Mouse (Mus musculus) hindbrain, embryonic 13.5 days (tissue): ENCODE results near the gene Hes6. TPM values are rescaled to one million over a fixed set of nuclear protein-coding genes. Genes with fewer than 3 reads are reported as not detected.

Source experiments
- ATAC-seq: fragments of 200-750 bp; cut with Nextera tagmentation; 2 replicates; pipeline ENCODE4 v1.8.0; 2017; ENCODE audit warnings: moderate TSS enrichment; ENCODE audit not compliant: low FRiP score
- H3K27ac ChIP-seq: fragments of 300-500 bp; sonication (generic); 2 replicates; pipeline ENCODE4 v1.5.1; 2015; ENCODE audit warnings: inconsistent platforms, mild to moderate bottlenecking, moderate library complexity
- H3K27me3 ChIP-seq: fragments of 300-500 bp; sonication (generic); 2 replicates; pipeline ENCODE4 v1.6.1; 2015; ENCODE audit warnings: mild to moderate bottlenecking, inconsistent platforms
- H3K36me3 ChIP-seq: fragments of 300-500 bp; sonication (generic); 2 replicates; pipeline ENCODE4 v1.6.1; 2015; ENCODE audit warnings: mild to moderate bottlenecking, inconsistent platforms
- H3K4me1 ChIP-seq: fragments of 300-500 bp; sonication (generic); replicated peaks from 2 replicates; pipeline ENCODE4 v1.6.1; 2015; ENCODE audit warnings: inconsistent platforms
- H3K4me2 ChIP-seq: fragments of 300-500 bp; sonication (generic); 2 replicates; pipeline ENCODE4 v1.6.1; 2015; ENCODE audit warnings: inconsistent platforms, mild to moderate bottlenecking, moderate library complexity
- H3K4me3 ChIP-seq: fragments of 300-500 bp; sonication (generic); 2 replicates; pipeline ENCODE4 v1.5.1; 2015; ENCODE audit warnings: mild to moderate bottlenecking, inconsistent platforms
- H3K9ac ChIP-seq: fragments of 300-500 bp; sonication (generic); 2 replicates; pipeline ENCODE4 v1.6.1; 2015; ENCODE audit warnings: mild to moderate bottlenecking, inconsistent platforms
- H3K9me3 ChIP-seq: fragments of 300-500 bp; sonication (generic); 2 replicates; pipeline ENCODE4 v1.6.1; 2016; ENCODE audit warnings: inconsistent platforms
- WGBS: fragments of 180-500 bp; shearing (Covaris S2); methylation state at CpG from one replicate; pipeline ENCODE4 v1.1.7; 2015; 5-methylcytosine and 5-hydroxymethylcytosine counted together
- polyA plus RNA-seq: library from polyadenylated mRNA; unstranded; fragments of >200 nt; fragmentation: Nextera tagmentation; extraction: Ambion mirVana; gene quantifications from 2 replicates; pipeline ENCODE4 v1.2.1, GENCODE M21; 2015

Gene Hes6
- polyA plus RNA-seq, 1 experiment from 2014 or later = 207 TPM

DNA sequence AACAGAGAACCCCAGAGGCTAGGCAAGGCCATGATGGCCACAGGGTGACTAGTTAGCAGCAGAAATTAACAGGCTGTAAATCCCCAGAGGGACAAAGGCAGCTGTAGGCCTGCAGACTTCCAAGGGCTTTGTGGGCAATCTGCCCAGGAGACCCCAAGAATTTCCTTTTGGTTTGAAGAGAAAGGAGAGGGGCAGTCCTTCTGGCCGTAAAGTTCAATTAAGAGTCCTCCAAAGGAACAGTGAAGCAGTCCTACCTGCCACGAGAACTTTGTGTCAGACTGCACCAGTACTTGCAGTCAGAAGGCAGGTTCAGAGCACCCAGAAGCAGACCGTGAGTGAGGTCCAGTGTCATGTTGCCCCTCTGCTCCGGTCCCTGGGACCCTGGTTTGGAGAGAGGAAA is 1.1 kb upstream of the Hes6 start:
- H3K27ac ChIP-seq = peak overlapping the region; percentile 96
- peaks cover 31% of the 10 kb centered on the region for H3K36me3 ChIP-seq
- no peaks in the 10 kb centered on the region for H3K27me3 ChIP-seq
- peak overlapping the region; percentile 95; the same call in 1 of the 2 replicates for H3K4me2 ChIP-seq
- ATAC-seq = no peak
- H3K4me3 ChIP-seq = no peak overlapping the region
- no peaks in the 10 kb centered on the region for H3K9me3 ChIP-seq
- peak overlapping the region; percentile 92 for H3K9ac ChIP-seq
- WGBS = 41% methylated on average over 4 of the region's 4 CpGs
- peaks cover 43% of the 10 kb centered on the region for H3K4me1 ChIP-seq

DNA sequence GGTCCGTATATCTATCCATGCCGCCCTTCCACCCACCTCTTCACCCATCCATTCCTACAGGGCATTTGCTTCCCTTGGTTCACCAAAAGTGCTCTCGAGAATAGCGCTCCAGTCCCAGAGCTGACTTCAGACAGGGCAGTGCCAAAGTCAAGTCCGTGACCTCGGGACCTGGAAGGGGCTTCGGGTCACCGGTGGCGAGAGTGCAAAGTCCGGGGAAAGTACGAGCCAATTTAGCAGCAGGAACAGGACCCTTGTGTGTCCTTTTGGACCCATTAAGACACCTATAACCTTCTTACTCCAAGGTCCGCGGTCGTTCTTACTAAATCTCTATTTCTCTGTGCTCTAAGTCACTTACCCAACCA is 321 bp downstream of the Hes6 start:
- H3K4me2 ChIP-seq = peak overlapping the region; percentile 95
- ATAC-seq = no peak
- H3K4me3 ChIP-seq = peak overlapping the region; percentile 83
- H3K9me3 ChIP-seq = no peaks in the 10 kb centered on the region
- H3K27ac ChIP-seq = peak overlapping the region; percentile 96
- peaks cover 43% of the 10 kb centered on the region for H3K4me1 ChIP-seq
- H3K27me3 ChIP-seq = no peaks in the 10 kb centered on the region
- WGBS = 0% methylated on average over 14 of the region's 14 CpGs
- peak overlapping the region; percentile 92 for H3K9ac ChIP-seq
- H3K36me3 ChIP-seq = peaks cover 22% of the 10 kb centered on the region

DNA sequence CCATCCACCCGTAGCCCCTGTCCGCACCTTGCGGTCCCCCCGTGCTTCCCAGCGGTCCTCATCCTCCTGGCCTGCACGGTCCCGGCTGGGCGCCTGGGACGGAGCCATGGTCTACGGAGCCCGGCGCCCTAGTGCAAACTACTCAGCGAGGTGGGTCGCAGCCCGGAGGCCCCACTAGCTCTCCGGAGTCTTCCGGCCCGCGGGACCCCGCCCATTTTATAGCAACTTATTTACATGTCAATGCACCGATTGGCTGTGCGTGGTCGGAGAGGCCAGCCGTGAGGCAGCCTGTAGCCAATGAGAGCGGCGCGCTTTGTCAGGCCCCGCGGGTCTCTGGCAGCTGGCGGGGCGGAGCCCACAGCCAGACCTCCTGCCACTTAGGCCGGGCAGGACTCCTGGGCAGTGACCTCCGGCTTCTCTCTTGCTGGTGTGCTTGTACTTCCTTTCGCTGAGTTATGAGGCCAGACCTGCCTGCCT is 770 bp downstream of the Hes6 start:
- H3K36me3 ChIP-seq = peaks cover 18% of the 10 kb centered on the region
- peak overlapping the region; percentile 96 for H3K27ac ChIP-seq
- no peaks in the 10 kb centered on the region for H3K9me3 ChIP-seq
- H3K4me3 ChIP-seq = peak overlapping the region; percentile 83
- H3K4me1 ChIP-seq = peaks cover 43% of the 10 kb centered on the region
- peak overlapping the region; percentile 92 for H3K9ac ChIP-seq
- under 1% methylated on average over 34 of the region's 34 CpGs for WGBS
- peak overlapping the region; percentile 95 for H3K4me2 ChIP-seq
- no peaks in the 10 kb centered on the region for H3K27me3 ChIP-seq
- peak; percentile 92 for ATAC-seq

DNA sequence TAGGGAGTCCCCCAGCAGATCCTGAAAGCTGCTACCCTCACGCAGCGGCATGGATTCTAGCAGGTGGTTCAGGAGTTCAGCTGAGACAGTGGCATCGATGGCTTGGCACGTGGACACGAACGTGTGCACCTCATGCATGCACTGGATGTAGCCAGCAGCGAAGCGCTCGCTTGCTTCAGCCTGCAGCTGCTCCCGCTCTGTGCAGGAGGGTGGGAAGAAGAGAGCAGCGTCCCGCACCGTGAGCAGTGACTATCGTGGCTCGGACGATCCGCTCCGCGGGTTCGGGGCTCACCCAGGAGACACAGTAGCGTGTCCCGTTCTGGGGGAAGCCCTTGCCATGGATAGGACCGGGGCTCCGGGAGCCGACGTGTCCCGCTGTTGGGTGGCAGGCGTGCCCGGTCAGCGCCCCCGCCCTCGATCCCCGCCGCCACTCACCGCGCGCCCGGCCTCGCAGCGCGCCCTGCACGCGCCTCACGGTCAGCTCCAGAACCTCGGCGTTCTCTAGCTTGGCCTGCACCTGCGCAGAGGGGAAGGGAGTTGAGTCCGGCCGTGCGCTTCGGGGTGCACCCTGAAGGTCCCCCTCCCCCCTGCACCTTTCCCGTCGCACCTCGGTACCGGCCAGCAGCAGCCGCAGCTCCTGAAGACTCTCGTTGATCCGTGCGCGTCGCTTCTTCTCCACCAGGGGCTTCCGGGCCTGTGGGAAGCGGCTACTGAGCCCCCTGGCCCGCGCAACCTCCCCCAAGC is 1.4 kb downstream of the Hes6 start:
- Histone ChIP-seq H3K36me3 (peaks cover 11% of the 10 kb centered on the region; the same call in 1 of the 2 replicates), H3K4me3 (peak overlapping the region; percentile 83), H3K4me2 (peak overlapping the region; percentile 95), H3K27ac (peak overlapping the region; percentile 96), H3K9ac (peak overlapping the region; percentile 92), H3K27me3 (no peaks in the 10 kb centered on the region), H3K9me3 (no peaks in the 10 kb centered on the region), H3K4me1 (peaks cover 43% of the 10 kb centered on the region)
- WGBS = 2% methylated on average over 57 of the region's 65 CpGs
- ATAC-seq = peak; percentile 51

DNA sequence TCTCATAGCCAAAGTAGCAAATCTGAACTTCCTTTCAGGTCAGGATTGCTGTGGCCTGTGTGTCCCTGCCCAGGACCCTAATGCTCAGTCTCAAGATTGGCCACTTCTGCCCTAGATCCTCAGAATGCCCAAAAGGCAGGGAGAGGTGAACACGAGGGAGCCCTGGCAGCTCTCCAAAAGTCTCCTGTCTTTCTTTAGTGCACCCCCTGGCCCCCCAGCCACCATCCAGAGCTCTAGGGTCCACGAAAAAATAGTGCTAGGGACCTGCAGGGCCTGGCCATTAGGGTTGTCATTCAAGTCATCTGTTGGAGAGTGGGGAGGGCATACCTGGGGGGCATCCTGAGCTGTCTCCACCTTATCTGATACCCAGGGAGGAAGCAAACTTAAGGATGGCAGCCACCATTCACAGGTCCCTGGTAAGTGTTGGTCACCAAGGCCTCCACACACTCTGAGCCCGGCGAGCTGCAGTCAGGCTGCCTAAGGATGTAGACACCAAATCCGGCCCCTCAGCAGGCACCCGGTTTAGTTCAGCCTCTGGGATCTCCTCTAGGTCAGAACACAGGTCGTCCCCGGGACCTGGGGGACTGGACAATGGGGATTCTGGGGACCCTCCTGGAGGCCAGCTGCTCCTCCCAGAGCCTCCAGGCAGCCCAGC is 2.1 kb downstream of the Hes6 start:
- Histone ChIP-seq H3K9me3 (no peaks in the 10 kb centered on the region), H3K27me3 (no peaks in the 10 kb centered on the region), H3K4me3 (peak overlapping the region; percentile 83), H3K9ac (peak overlapping the region; percentile 92), H3K36me3 (peaks cover 4% of the 10 kb centered on the region; the same call in 1 of the 2 replicates), H3K4me1 (peaks cover 43% of the 10 kb centered on the region), H3K4me2 (peak overlapping the region; percentile 95), H3K27ac (no peak overlapping the region)
- no peak for ATAC-seq
- 53% methylated on average over 8 of the region's 8 CpGs for WGBS

DNA sequence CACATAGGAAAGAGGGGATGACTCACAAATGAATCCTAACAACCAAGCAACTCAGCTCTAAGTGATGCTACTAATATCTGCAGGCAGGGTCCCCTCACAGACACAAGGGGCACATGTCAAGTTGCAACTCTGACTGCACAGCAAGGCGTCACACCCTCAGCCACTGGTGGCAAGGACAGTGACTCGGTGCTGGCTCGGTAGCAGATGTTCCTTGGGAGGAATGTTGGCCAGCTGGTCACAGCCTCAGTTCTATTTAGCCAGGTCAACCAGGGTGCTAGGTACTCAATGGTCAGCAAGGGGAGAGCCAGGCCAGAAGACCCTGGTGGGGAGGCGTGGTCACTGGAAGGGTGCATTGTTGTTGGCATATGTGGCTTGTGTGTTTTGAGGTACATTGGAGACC is 6.0 kb downstream of the Hes6 start:
- Histone ChIP-seq H3K4me3 (no peak overlapping the region), H3K9ac (no peak overlapping the region), H3K27ac (no peak overlapping the region), H3K4me1 (peaks cover 21% of the 10 kb centered on the region), H3K9me3 (no peaks in the 10 kb centered on the region), H3K27me3 (0 out of 2 replicates have a peak, but pooled peaks cover 7% of the 10 kb centered on the region), H3K4me2 (no peak overlapping the region), H3K36me3 (0 out of 2 replicates have a peak, but pooled peaks cover 4% of the 10 kb centered on the region)
- no peak for ATAC-seq
- WGBS = 85% methylated on average over 4 of the region's 4 CpGs

DNA sequence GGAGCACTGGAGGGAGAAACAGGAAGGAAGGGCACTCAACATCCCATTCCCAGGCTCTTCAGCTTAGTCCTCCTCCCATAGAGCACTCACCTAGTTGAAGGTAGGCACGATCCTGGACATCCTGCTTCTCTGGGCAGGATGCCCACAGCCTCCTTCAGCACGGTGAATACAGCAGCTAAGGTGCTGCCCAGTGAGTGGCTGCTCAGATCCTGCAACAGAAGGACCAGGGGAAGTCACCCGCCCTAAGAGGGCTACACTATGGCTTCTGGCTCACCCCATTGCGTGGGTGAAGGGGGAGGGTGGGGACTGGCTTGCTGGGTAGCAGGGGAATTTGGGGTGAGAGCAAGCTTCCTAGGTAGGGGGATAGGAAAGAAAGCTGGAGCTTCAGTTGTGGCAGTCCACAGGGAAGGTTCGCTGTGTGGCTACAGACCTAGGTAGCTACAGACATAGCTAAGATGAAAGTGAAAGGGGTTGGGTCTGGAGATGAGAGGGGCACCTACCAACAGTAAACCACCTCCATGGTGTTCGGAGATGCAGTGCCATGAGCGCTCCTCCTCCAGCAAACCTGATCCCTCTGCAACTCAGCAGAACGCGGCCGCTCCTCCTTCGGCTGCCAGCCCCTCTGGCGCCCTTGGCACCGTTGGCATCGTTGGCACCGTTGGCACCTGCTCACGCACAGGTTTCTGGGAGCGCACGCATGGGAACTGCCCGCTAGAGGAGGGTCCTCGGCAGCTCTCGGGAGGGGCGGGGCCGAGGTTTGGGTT is 8.2 kb downstream of the Hes6 start:
- 0 out of 2 replicates have a peak, but pooled peaks cover 1% of the 10 kb centered on the region for H3K36me3 ChIP-seq
- H3K9ac ChIP-seq = no peak overlapping the region
- H3K4me2 ChIP-seq = no peak overlapping the region
- ATAC-seq = no peak
- no peak overlapping the region for H3K4me3 ChIP-seq
- H3K27ac ChIP-seq = no peak overlapping the region
- no peaks in the 10 kb centered on the region for H3K9me3 ChIP-seq
- 0 out of 2 replicates have a peak, but pooled peaks cover under 1% of the 10 kb centered on the region for H3K4me1 ChIP-seq
- WGBS = 57% methylated on average over 23 of the region's 23 CpGs
- 0 out of 2 replicates have a peak, but pooled peaks cover 7% of the 10 kb centered on the region for H3K27me3 ChIP-seq

DNA sequence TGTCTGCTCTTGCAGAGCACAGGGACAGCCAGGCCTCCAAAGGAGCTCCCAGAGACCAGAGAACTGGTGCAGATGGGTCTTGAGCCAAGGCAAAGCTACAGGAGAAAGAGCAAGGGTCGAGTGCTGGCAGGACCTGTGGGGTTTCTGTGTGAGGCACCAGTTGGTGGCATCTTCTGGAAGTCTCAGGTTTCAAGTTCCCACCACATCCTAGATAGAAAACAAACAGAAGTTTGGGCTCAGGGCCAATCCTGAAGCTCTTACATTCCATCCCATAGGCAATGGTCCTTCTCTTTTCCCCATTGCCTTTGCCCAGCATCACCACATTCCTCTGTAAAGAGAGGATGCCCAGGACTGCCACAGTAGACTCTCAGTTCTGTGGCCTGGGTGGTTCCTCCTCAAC is 8.9 kb downstream of the Hes6 start:
- H3K9me3 ChIP-seq = no peaks in the 10 kb centered on the region
- WGBS = 25% methylated on average over 1 of the region's 1 CpGs

DNA sequence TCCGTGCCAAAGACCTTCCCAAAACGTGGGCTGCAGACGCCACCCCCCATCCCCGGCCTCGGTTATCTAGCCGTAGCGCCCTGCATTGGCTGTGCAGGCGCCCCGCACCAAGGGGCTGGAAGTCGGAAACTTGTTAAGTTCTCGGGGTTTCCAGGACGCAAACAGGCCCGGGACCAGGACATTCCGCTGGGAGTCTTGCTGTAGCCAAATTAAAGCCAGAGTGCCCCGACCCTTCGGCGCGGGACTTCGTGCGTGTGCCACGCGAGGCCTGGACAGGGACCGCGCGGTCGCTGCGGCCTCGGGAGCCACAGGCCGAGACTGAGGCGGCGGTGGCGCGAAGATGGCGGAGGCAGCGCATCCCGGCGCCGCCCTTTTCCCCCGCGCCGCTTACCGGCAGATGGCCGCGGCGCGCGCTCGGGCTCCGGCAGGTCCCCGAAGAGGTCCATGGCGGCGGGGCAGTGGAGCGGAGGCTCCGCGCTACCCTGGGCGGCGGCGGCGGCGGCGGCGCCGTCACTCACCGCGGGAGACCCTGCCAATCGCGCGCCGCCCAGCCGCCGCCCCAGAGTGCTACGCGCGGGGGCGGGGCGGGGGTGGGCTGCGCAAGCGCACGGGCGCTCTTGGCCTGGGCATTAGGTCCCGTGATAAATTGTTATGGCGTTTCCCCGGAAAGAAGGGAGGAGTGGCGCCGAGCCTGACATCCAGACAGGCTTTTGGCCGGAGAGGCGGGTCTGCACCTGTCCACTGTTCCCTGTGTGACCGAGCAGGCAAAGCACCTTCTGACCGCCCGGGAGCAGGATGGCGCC is 15.4 kb downstream of the Hes6 start, which contains the start of gene Ilkap:
TSS of gene Ilkap (minus strand) at position 556 of the 803 bp plus-strand sequence.
- ATAC-seq = peak; percentile 96
- H3K9me3 ChIP-seq = no peaks in the 10 kb centered on the region
- H3K36me3 ChIP-seq = peaks cover 10% of the 10 kb centered on the region
- H3K27ac ChIP-seq = peak within 1 kb of the TSS; percentile 93
- under 1% methylated on average over 71 of the region's 91 CpGs for WGBS
- H3K4me2 ChIP-seq = peak within 1 kb of the TSS; percentile 93
- peaks cover 32% of the 10 kb centered on the region for H3K4me1 ChIP-seq
- H3K4me3 ChIP-seq = peak within 1 kb of the TSS; percentile 89
- no peaks in the 10 kb centered on the region for H3K27me3 ChIP-seq
- peak within 1 kb of the TSS; percentile 91 for H3K9ac ChIP-seq

More for the DNA sequence above, 8.9 kb downstream of the Hes6 start:
- ATAC-seq = no peak
- H3K27ac ChIP-seq = no peak overlapping the region
- H3K9ac ChIP-seq = no peak overlapping the region
- no peak overlapping the region for H3K4me2 ChIP-seq
- H3K4me3 ChIP-seq = no peak overlapping the region
- 0 out of 2 replicates have a peak, but pooled peaks cover 7% of the 10 kb centered on the region for H3K27me3 ChIP-seq
- H3K4me1 ChIP-seq = no peaks in the 10 kb centered on the region
- H3K36me3 ChIP-seq = no peaks in the 10 kb centered on the region

DNA sequence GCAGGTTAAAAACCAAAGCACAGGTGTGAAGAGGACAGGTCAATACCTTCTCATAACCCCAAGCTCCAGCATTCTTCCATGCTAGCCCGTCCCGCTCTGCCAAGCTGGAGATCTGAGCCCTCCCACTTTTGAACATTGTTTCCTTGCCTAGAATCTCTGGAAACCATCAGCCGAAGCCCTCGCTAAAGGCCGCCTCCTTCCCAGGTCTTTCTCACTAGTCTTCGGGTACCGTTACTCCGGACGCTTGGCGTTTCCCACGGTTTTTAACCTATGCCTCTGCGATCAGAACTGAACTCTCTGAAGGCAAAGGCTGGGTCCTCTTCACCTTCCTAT is 15.9 kb downstream of the Hes6 start:
- peak overlapping the region; percentile 93 for H3K4me2 ChIP-seq
- peak overlapping the region; percentile 89 for H3K4me3 ChIP-seq
- H3K27me3 ChIP-seq = no peaks in the 10 kb centered on the region
- H3K9ac ChIP-seq = peak overlapping the region; percentile 91
- 0 out of 2 replicates have a peak, but pooled peaks have one; percentile 6 for ATAC-seq
- peak overlapping the region; percentile 93 for H3K27ac ChIP-seq
- peaks cover 32% of the 10 kb centered on the region for H3K4me1 ChIP-seq
- peaks cover 16% of the 10 kb centered on the region for H3K36me3 ChIP-seq
- under 1% methylated on average over 12 of the region's 12 CpGs for WGBS
- H3K9me3 ChIP-seq = no peaks in the 10 kb centered on the region

DNA sequence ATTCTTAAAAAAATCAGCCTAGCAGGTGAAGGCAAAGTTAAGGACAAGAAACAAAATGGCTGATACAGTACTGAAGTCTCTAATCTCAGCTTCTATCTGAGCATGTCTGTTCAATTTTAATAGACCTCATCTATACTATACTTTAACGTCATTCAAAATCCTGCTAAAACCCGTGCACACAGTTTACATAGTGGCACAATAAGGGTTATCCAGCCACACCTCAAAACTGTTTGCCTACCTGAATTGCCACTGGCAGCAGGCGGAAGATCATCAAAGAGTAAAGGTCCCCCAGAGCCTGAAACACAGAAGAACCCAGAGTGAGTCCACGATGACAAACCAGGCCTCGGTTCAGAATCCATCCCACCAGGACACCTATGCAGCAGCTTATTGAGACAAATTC is 23.5 kb downstream of the Hes6 start:
- no peak overlapping the region for H3K4me3 ChIP-seq
- no peak overlapping the region for H3K4me2 ChIP-seq
- no peak overlapping the region for H3K9ac ChIP-seq
- WGBS = 95% methylated on average over 5 of the region's 5 CpGs
- no peaks in the 10 kb centered on the region for H3K9me3 ChIP-seq
- no peak for ATAC-seq
- no peaks in the 10 kb centered on the region for H3K27me3 ChIP-seq
- H3K36me3 ChIP-seq = peaks cover 77% of the 10 kb centered on the region
- H3K27ac ChIP-seq = no peak overlapping the region
- H3K4me1 ChIP-seq = peaks cover 6% of the 10 kb centered on the region
